Mouse (Mus musculus): ENCODE measurements at regions not wholly inside any gene's neighbourhood (a gene's known extent, or its start where the extent isn't known, plus 50 kb on each side); places are given as distances from the start of the nearest gene placed in this dataset.

GRCm38 (mm10) chr1:64408807-64409582 is 123.5 kb upstream of the Creb1 start:
- TF ChIP-seq CTCF (IDR thresholded peaks at IDR 0.05; ENCODE audit: low read depth, low read length) (no peak), POLR2A (IDR thresholded peaks at IDR 0.05; ENCODE audit: extremely low read depth, insufficient read depth, low read length) (no peak)

Data from liver, adult 2 months (tissue).